Mouse (Mus musculus) small intestine, adult 2 months (tissue): ENCODE results near the gene Sarm1. TPM values are rescaled to one million over a fixed set of nuclear protein-coding genes. Genes with fewer than 3 reads are reported as not detected.

Experiments
- H3K27ac ChIP-seq: fragments of 200-500 bp; 2 replicates; pipeline ENCODE4 v1.5.1; 2012; ENCODE audit warnings: low read depth, low read length, control low read depth, inconsistent platforms; ENCODE audit not compliant: insufficient read depth
- H3K27me3 ChIP-seq: fragments of 200-500 bp; 2 replicates; pipeline ENCODE4 v1.6.1; 2012; ENCODE audit warnings: mild to moderate bottlenecking, moderate library complexity, low read length, inconsistent platforms; ENCODE audit not compliant: control insufficient read depth, insufficient read depth
- H3K36me3 ChIP-seq: fragments of 200-500 bp; 2 replicates; pipeline ENCODE4 v1.6.1; 2012; ENCODE audit warnings: mild to moderate bottlenecking, low read length, control low read depth, inconsistent platforms; ENCODE audit not compliant: control insufficient read depth, insufficient read depth
- H3K4me1 ChIP-seq: fragments of 200-500 bp; 2 replicates; pipeline ENCODE4 v1.6.1; 2012; ENCODE audit warnings: low read length, inconsistent platforms, mixed read lengths; ENCODE audit not compliant: control insufficient read depth, insufficient read depth, insufficient read length
- H3K4me3 ChIP-seq: fragments of 200-500 bp; 2 replicates; pipeline ENCODE4 v1.5.1; 2012; ENCODE audit warnings: low read depth, mild to moderate bottlenecking, control low read depth, inconsistent platforms, low read length, moderate library complexity
- CTCF ChIP-seq: fragments of 200-500 bp; IDR thresholded peaks from 2 replicates; pipeline ENCODE4 v1.5.1; 2012; ENCODE audit warnings: low read depth, mild to moderate bottlenecking, control low read depth, inconsistent platforms, low read length, moderate library complexity, mixed read lengths; ENCODE audit not compliant: insufficient replicate concordance, insufficient read length; ENCODE audit errors: extremely low read depth
- POLR2A ChIP-seq: fragments of 200-500 bp; IDR thresholded peaks from 2 replicates; pipeline ENCODE4 v1.6.1; 2012; ENCODE audit warnings: low read depth, mild to moderate bottlenecking, control low read depth, inconsistent platforms, low read length, moderate library complexity
- WGBS: fragments of 180-500 bp; shearing (Covaris S2); methylation state at CpG from one replicate; pipeline ENCODE4 v1.1.7; 2018; 5-methylcytosine and 5-hydroxymethylcytosine counted together
- polyA plus RNA-seq: library from polyadenylated mRNA; depleted of rRNA; stranded (reverse); fragments of >200 nt; gene quantifications from 2 replicates; pipeline ENCODE4 v1.2.3, GENCODE M21; 2012

Sarm1 gene
- polyA plus RNA-seq, 1 experiment: 0.60 TPM

GRCm38 (mm10) chr11:78512025-78512957, 14.7 kb upstream of the Sarm1 start, which contains the start of the genes Tmem199 and Poldip2:
Gene Tmem199, minus strand, starts transcription at chr11:78512172.
Gene Poldip2, plus strand, starts transcription at chr11:78512193.
- 1% methylated on average over 67 of the region's 67 CpGs for WGBS

DNA sequence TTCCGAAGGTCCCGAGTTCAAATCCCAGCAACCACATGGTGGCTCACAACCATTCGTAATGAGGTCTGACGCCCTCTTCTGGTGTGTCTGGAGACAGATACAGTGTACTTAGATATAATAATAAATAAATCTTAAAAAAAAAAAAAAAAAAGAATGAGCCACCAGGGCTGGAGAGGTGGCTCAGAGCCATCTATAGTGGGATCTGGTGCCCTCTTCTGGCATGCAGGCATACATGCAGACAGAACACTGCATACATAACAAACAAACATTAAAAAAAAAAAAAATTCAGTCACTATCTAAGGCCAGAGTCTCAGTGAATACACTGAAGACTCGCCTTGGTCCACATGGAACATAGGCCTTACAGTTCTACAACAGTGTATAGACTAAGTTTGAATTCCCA, 11.6 kb upstream of the Sarm1 start:
- Histone ChIP-seq H3K4me1 (no peaks in the 10 kb centered on the region), H3K36me3 (peaks cover 36% of the 10 kb centered on the region), H3K27me3 (no peaks in the 10 kb centered on the region), H3K27ac (no peak overlapping the region), H3K4me3 (no peak overlapping the region)
- WGBS: 80% methylated on average over 5 of the region's 5 CpGs
- no peak for TF ChIP-seq CTCF
- TF ChIP-seq POLR2A: no peak

More at GRCm38 (mm10) chr11:78512025-78512957, 14.7 kb upstream of the Sarm1 start, which contains the start of the genes Tmem199 and Poldip2:
- H3K4me3 ChIP-seq: peak within 1 kb of the TSS; percentile 82
- H3K4me1 ChIP-seq: no peaks in the 10 kb centered on the region
- peaks cover 33% of the 10 kb centered on the region for H3K36me3 ChIP-seq
- TF ChIP-seq CTCF: no peak
- peak; percentile 81; the same call in 1 of the 2 replicates for TF ChIP-seq POLR2A
- 0 out of 2 replicates have a peak within 1 kb of the TSS, but pooled peaks have one; percentile 3 for H3K27ac ChIP-seq
- no peaks in the 10 kb centered on the region for H3K27me3 ChIP-seq

- Histone ChIP-seq H3K4me3 (no peak overlapping the region), H3K27me3 (0 out of 2 replicates have a peak, but pooled peaks cover 6% of the 10 kb centered on the region), H3K4me1 (no peaks in the 10 kb centered on the region), H3K27ac (no peak overlapping the region), H3K36me3 (peaks cover 36% of the 10 kb centered on the region)
- no peak for TF ChIP-seq CTCF
- TF ChIP-seq POLR2A: no peak
- 84% methylated on average over 3 of the region's 3 CpGs for WGBS
Observed at GRCm38 (mm10) chr11:78505430-78505829, 7.9 kb upstream of the Sarm1 start.

GRCm38 (mm10) chr11:78502909-78503650, 5.5 kb upstream of the Sarm1 start, which contains the start of gene Sebox:
Gene Sebox, plus strand, starts transcription at chr11:78503447.
- H3K27ac ChIP-seq: no peak within 1 kb of the TSS
- H3K4me3 ChIP-seq: no peak within 1 kb of the TSS
- 63% methylated on average over 7 of the region's 7 CpGs for WGBS
- TF ChIP-seq CTCF (no peak), POLR2A (no peak)
- no peaks in the 10 kb centered on the region for H3K4me1 ChIP-seq
- peaks cover 21% of the 10 kb centered on the region for H3K36me3 ChIP-seq
- peaks cover 11% of the 10 kb centered on the region for H3K27me3 ChIP-seq

- no peak overlapping the region for H3K4me3 ChIP-seq
Observed at GRCm38 (mm10) chr11:78501529-78501928, 4.0 kb upstream of the Sarm1 start.

DNA sequence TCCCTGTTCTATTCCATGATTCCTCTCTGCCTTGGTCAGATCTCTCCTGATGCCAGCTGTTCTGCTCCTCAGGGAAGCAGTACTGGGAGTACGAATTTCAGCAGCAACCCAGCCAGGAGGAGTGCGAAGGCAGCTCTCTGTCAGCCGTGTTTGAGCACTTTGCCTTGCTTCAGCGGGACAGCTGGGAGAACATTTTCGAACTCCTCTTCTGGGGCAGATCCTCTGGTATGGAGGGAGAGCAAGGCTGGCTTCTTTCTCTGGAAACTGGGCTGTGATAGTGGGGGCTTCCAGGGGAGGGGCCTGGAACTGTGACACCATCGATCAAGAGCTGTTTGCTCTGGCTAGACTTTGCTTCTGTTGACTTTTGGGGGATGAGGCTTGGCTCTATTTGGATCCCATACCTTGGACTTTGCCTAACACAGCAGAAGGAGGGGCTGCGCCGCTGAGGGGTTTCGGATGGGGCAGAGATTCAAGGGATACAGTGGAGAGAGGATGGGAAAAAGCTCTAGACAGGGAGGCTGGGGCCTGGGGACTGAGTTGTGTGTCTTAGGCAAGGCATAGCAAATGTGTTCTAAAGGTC, 3.2 kb upstream of the Sarm1 start:
- Histone ChIP-seq H3K4me3 (no peak overlapping the region), H3K27ac (no peak overlapping the region), H3K4me1 (peaks cover 6% of the 10 kb centered on the region), H3K36me3 (peaks cover 4% of the 10 kb centered on the region; the same call in 1 of the 2 replicates), H3K27me3 (peaks cover 21% of the 10 kb centered on the region)
- TF ChIP-seq CTCF (no peak), POLR2A (no peak)
- 23% methylated on average over 9 of the region's 9 CpGs for WGBS

More at GRCm38 (mm10) chr11:78501529-78501928, 4.0 kb upstream of the Sarm1 start:
- TF ChIP-seq CTCF: no peak
- TF ChIP-seq POLR2A: no peak
- WGBS: 67% methylated on average over 20 of the region's 20 CpGs
- Histone ChIP-seq H3K27ac (no peak overlapping the region), H3K27me3 (peaks cover 17% of the 10 kb centered on the region), H3K4me1 (peaks cover 6% of the 10 kb centered on the region), H3K36me3 (peaks cover 9% of the 10 kb centered on the region)

- H3K4me1 ChIP-seq: peaks cover 6% of the 10 kb centered on the region
- H3K4me3 ChIP-seq: no peak overlapping the region
- H3K36me3 ChIP-seq: no peaks in the 10 kb centered on the region
- H3K27me3 ChIP-seq: peaks cover 21% of the 10 kb centered on the region
- WGBS: 43% methylated on average over 16 of the region's 16 CpGs
- TF ChIP-seq CTCF (no peak), POLR2A (no peak)
- no peak overlapping the region for H3K27ac ChIP-seq
Observed at GRCm38 (mm10) chr11:78499543-78499942, 2.0 kb upstream of the Sarm1 start.
